Mouse (Mus musculus): ENCODE results near the gene Ndufs3. TPM values are rescaled to one million over a fixed set of nuclear protein-coding genes. Genes with fewer than 3 reads are reported as not detected.

Gene Ndufs3
- polyA plus RNA-seq (2014; fragmentation: Nextera tagmentation; extraction: Ambion mirVana): 216 and 220 TPM in 2 replicates

- 1% methylated on average over 42 of the region's 43 CpGs for whole genome bisulfite sequencing
- Histone ChIP-seq H3K4me1 (ENCODE audit: control insufficient read depth, insufficient read depth, low read length) (peaks cover 6% of the 10 kb centered on the region; the same call in 1 of the 2 replicates), H3K9ac (replicated peaks; ENCODE audit: low read depth, low read length) (peak within 1 kb of the TSS; percentile 97), H3K27me3 (ENCODE audit: control insufficient read depth, insufficient read depth, low read length) (no peaks in the 10 kb centered on the region), H3K4me2 (replicated peaks; ENCODE audit: low read depth, low read length) (peak within 1 kb of the TSS; percentile 52), H3K27ac (ENCODE audit: low read length) (peak within 1 kb of the TSS; percentile 90), H3K9me3 (ENCODE audit: control insufficient read depth, low read depth, low read length) (no peaks in the 10 kb centered on the region), H3K4me3 (ENCODE audit: low read depth, low read length) (peak within 1 kb of the TSS; percentile 90), H3K36me3 (ENCODE audit: control insufficient read depth, insufficient read depth, low read length) (peaks cover 30% of the 10 kb centered on the region)
- peak; percentile 93 for ATAC-seq (ENCODE audit: insufficient number of reproducible peaks, insufficient read depth, low FRiP score, low read depth)
These were observed at the start of gene Ndufs3, which contains the start of gene Kbtbd4 for GRCm38 (mm10) chr2:90904076-90904855. Gene Ndufs3 (minus strand): TSS chr2:90904827. Gene Kbtbd4 (plus strand): TSS chr2:90904740.

DNA sequence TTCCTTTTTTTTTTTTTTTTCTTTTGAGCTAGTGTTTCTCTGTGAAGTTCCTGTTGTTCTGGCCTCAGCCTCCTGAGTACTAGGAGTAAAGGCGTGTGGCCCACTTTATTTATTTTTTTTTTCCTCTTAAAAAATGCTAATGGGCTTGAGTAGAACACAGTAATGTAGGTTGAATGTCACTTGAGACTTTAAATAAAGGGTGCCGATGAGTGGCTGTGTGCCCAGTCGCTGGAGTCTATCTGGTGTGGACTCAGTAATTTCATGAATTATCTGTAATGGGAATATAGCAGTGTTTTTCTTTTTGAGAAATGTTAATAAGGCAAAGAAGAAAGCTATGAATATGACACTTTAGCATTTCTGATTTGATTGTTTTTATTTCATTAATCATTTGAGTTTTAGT is 48.8 kb upstream of the Ndufs3 start:
- no peak for ATAC-seq (ENCODE audit: insufficient number of reproducible peaks, insufficient read depth, low FRiP score, low read depth)

DNA sequence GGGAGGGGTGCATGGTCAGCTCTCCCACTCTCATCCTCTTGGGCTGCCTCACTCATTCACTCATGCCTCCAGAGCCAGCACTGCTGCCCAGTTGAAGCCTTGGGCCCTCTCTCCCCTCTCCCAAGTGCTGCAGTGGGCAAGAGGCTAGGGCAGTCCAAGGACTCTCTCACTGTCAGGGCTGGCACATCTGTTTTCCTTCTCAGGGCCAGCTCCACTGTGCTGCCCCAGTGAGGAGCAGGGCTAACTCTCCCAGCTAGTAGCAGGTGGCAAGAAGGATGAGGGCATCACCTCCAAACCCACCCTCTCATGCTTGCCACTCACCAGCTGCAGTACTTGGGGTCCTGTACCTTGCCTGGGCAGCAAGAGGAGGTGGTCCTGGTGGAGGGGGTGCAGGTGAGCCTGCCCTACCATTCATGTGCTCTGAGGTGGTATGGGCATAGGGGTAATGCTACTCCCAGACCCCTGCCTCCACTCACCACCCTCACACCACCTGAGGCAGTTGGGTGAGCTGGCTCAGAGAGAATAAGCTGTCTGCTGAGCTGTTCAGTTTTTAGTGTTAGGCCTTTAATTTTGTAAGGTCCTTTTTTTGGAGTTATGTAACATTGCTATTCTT is 46.1 kb upstream of the Ndufs3 start:
- no peak for ATAC-seq (ENCODE audit: insufficient number of reproducible peaks, insufficient read depth, low FRiP score, low read depth)
- Histone ChIP-seq H3K4me1 (ENCODE audit: control insufficient read depth, insufficient read depth, low read length) (no peaks in the 10 kb centered on the region), H3K27me3 (ENCODE audit: control insufficient read depth, insufficient read depth, low read length) (no peaks in the 10 kb centered on the region), H3K9ac (replicated peaks; ENCODE audit: low read depth, low read length) (no peak overlapping the region), H3K9me3 (ENCODE audit: control insufficient read depth, low read depth, low read length) (no peaks in the 10 kb centered on the region), H3K36me3 (ENCODE audit: control insufficient read depth, insufficient read depth, low read length) (no peaks in the 10 kb centered on the region), H3K27ac (ENCODE audit: low read length) (no peak overlapping the region), H3K4me3 (ENCODE audit: low read depth, low read length) (no peak overlapping the region), H3K4me2 (replicated peaks; ENCODE audit: low read depth, low read length) (no peak overlapping the region)

More for the DNA sequence above, 48.8 kb upstream of the Ndufs3 start:
- WGBS: 68% methylated on average over 3 of the region's 3 CpGs
- Histone ChIP-seq H3K27ac (ENCODE audit: low read length) (no peak overlapping the region), H3K4me3 (ENCODE audit: low read depth, low read length) (no peak overlapping the region), H3K36me3 (ENCODE audit: control insufficient read depth, insufficient read depth, low read length) (no peaks in the 10 kb centered on the region), H3K9me3 (ENCODE audit: control insufficient read depth, low read depth, low read length) (no peaks in the 10 kb centered on the region), H3K4me1 (ENCODE audit: control insufficient read depth, insufficient read depth, low read length) (no peaks in the 10 kb centered on the region), H3K27me3 (ENCODE audit: control insufficient read depth, insufficient read depth, low read length) (no peaks in the 10 kb centered on the region), H3K9ac (replicated peaks; ENCODE audit: low read depth, low read length) (no peak overlapping the region), H3K4me2 (replicated peaks; ENCODE audit: low read depth, low read length) (no peak overlapping the region)

DNA sequence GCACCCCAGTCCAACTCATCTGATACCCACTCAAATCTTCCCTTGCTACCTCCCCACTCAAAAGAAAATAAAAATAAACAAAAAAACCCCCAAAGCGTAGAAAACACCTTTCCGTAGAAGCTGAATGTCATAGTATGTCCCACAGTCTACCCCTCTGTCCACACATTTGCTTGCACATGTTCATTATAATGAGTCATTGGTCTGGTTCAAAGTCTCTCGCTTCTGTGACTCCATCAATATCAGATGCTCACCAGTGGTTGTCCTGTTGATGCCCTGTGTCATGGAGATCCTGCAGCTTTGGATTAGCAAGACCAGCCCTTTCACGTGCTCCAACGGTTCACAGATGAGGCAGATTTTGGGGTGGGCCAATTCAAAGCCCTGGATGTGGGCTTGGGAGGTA is 45.5 kb upstream of the Ndufs3 start:
- no peak for ATAC-seq (ENCODE audit: insufficient number of reproducible peaks, insufficient read depth, low FRiP score, low read depth)
- Histone ChIP-seq H3K36me3 (ENCODE audit: control insufficient read depth, insufficient read depth, low read length) (no peaks in the 10 kb centered on the region), H3K27ac (ENCODE audit: low read length) (no peak overlapping the region), H3K4me3 (ENCODE audit: low read depth, low read length) (no peak overlapping the region), H3K4me1 (ENCODE audit: control insufficient read depth, insufficient read depth, low read length) (no peaks in the 10 kb centered on the region), H3K27me3 (ENCODE audit: control insufficient read depth, insufficient read depth, low read length) (no peaks in the 10 kb centered on the region), H3K9me3 (ENCODE audit: control insufficient read depth, low read depth, low read length) (no peaks in the 10 kb centered on the region), H3K9ac (replicated peaks; ENCODE audit: low read depth, low read length) (no peak overlapping the region), H3K4me2 (replicated peaks; ENCODE audit: low read depth, low read length) (no peak overlapping the region)
- 90% methylated on average over 5 of the region's 5 CpGs for WGBS

DNA sequence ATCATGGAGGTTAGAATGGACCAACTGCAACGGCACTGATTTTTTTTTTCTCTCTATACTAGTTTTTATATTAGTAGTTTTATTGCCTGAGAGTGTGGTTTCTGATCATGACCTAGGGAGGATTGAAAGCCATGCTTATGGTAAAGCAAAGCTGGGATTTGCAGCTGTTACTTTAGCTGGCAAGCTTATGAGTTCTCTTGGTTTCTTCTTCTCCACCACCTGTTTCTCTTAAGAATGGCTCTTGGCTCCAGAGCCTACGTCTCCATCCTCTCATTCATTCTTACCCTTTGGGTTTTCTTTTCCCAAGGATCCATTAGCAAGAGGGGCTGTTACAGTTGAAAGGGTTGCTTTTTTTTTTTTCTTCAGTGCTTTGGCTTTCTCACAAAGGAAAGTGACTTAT is 37.1 kb upstream of the Ndufs3 start:
- Histone ChIP-seq H3K27ac (ENCODE audit: low read length) (no peak overlapping the region), H3K9me3 (ENCODE audit: control insufficient read depth, low read depth, low read length) (no peaks in the 10 kb centered on the region), H3K4me3 (ENCODE audit: low read depth, low read length) (peak overlapping the region; percentile 97), H3K36me3 (ENCODE audit: control insufficient read depth, insufficient read depth, low read length) (no peaks in the 10 kb centered on the region), H3K27me3 (ENCODE audit: control insufficient read depth, insufficient read depth, low read length) (no peaks in the 10 kb centered on the region), H3K4me2 (replicated peaks; ENCODE audit: low read depth, low read length) (peak overlapping the region; percentile 60), H3K4me1 (ENCODE audit: control insufficient read depth, insufficient read depth, low read length) (peaks cover 11% of the 10 kb centered on the region), H3K9ac (replicated peaks; ENCODE audit: low read depth, low read length) (no peak overlapping the region)
- WGBS: 55% methylated on average over 2 of the region's 2 CpGs
- no peak for ATAC-seq (ENCODE audit: insufficient number of reproducible peaks, insufficient read depth, low FRiP score, low read depth)

DNA sequence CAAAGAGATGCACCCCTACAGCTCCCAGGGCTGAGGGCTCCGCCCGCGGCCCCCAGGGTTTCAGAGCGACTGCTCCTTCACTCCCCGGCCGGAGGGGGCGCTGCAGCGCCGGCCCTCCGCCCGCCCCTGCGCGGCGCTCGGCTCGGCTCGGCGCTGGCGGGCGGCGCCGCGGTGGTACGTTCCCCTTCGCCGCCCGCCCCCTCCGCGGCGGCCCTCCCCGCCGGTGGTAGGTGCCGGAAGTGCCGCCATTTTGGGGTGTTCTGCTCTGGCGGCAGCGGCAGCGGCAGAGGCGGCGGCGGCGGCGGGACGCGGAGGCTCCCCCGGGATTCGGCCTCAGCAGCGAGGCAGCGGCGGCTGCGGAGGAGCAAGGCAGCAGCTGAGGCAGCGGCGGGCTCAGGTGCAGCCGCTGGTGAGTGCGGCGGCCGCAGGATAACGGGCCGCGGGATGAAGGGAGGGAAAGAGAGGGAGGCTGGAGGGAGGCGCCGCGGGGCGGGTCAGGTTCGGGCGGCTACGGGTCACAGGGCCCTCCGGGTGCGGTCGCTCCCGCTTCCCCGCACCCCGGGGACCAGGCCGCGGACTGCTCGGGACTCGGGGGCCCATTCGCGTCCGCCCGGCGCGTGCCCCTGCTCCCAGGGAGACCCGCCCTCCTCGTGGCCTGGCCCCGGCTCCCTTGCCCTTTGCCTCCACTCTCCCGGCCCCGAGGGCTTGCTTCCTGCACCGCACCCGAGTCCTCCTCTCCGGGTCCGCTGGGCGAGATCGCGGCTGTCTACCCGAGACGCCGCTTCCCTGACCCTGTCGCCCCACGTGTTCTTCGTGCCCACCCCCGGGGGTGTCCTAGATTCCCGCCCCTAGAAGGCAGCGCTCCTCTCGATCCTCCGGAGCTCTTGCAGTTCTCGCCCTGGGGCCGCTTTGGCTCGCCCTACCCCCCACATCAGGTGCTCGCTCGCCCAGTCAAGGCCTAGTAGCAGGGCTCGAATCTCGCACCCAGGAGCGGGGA is 35.9 kb upstream of the Ndufs3 start, which contains the start of gene Celf1:
Gene Celf1, plus strand, starts transcription at position 150 of the 997 bp plus-strand sequence.
- H3K4me2 ChIP-seq (replicated peaks; ENCODE audit: low read depth, low read length): peak within 1 kb of the TSS; percentile 60
- peak; percentile 94 for ATAC-seq (ENCODE audit: insufficient number of reproducible peaks, insufficient read depth, low FRiP score, low read depth)
- under 1% methylated on average over 87 of the region's 113 CpGs for WGBS
- peak within 1 kb of the TSS; percentile 84 for H3K9ac ChIP-seq (replicated peaks; ENCODE audit: low read depth, low read length)
- no peaks in the 10 kb centered on the region for H3K9me3 ChIP-seq (ENCODE audit: control insufficient read depth, low read depth, low read length)
- H3K36me3 ChIP-seq (ENCODE audit: control insufficient read depth, insufficient read depth, low read length): no peaks in the 10 kb centered on the region
- H3K4me1 ChIP-seq (ENCODE audit: control insufficient read depth, insufficient read depth, low read length): peaks cover 11% of the 10 kb centered on the region
- H3K27me3 ChIP-seq (ENCODE audit: control insufficient read depth, insufficient read depth, low read length): no peaks in the 10 kb centered on the region
- H3K27ac ChIP-seq (ENCODE audit: low read length): peak within 1 kb of the TSS; percentile 96
- peak within 1 kb of the TSS; percentile 97 for H3K4me3 ChIP-seq (ENCODE audit: low read depth, low read length)

GRCm38 (mm10) chr2:90939750-90940149 is 35.1 kb upstream of the Ndufs3 start:
- WGBS: 43% methylated on average over 8 of the region's 8 CpGs
- Histone ChIP-seq H3K4me2 (replicated peaks; ENCODE audit: low read depth, low read length) (peak overlapping the region; percentile 38), H3K4me3 (ENCODE audit: low read depth, low read length) (peak overlapping the region; percentile 97), H3K36me3 (ENCODE audit: control insufficient read depth, insufficient read depth, low read length) (no peaks in the 10 kb centered on the region), H3K4me1 (ENCODE audit: control insufficient read depth, insufficient read depth, low read length) (peaks cover 11% of the 10 kb centered on the region), H3K9ac (replicated peaks; ENCODE audit: low read depth, low read length) (peak overlapping the region; percentile 84), H3K9me3 (ENCODE audit: control insufficient read depth, low read depth, low read length) (no peaks in the 10 kb centered on the region), H3K27me3 (ENCODE audit: control insufficient read depth, insufficient read depth, low read length) (no peaks in the 10 kb centered on the region), H3K27ac (ENCODE audit: low read length) (peak overlapping the region; percentile 96; the same call in 1 of the 2 replicates)
- no peak for ATAC-seq (ENCODE audit: insufficient number of reproducible peaks, insufficient read depth, low FRiP score, low read depth)

- Histone ChIP-seq H3K4me1 (ENCODE audit: control insufficient read depth, insufficient read depth, low read length) (peaks cover 11% of the 10 kb centered on the region; the same call in 1 of the 2 replicates), H3K36me3 (ENCODE audit: control insufficient read depth, insufficient read depth, low read length) (no peaks in the 10 kb centered on the region), H3K4me2 (replicated peaks; ENCODE audit: low read depth, low read length) (no peak overlapping the region), H3K9me3 (ENCODE audit: control insufficient read depth, low read depth, low read length) (no peaks in the 10 kb centered on the region), H3K4me3 (ENCODE audit: low read depth, low read length) (no peak overlapping the region), H3K27ac (ENCODE audit: low read length) (no peak overlapping the region), H3K27me3 (ENCODE audit: control insufficient read depth, insufficient read depth, low read length) (no peaks in the 10 kb centered on the region), H3K9ac (replicated peaks; ENCODE audit: low read depth, low read length) (no peak overlapping the region)
- 68% methylated on average over 3 of the region's 3 CpGs for WGBS
- ATAC-seq (ENCODE audit: insufficient number of reproducible peaks, insufficient read depth, low FRiP score, low read depth): no peak
These were observed 33.7 kb upstream of the Ndufs3 start for GRCm38 (mm10) chr2:90938362-90938761.
